Mouse (Mus musculus) c-Kit-positive CD71-negative TER-119-negative erythroid progenitor cells, embryonic 14.5 days (primary cell): ENCODE results near the gene Nanos2.

Source experiments
- DNase-seq: peaks from one replicate; pipeline ENCODE4 v3.0.0-alpha.2; 2013; ENCODE audit warnings: low read depth

The Nanos2 gene

DNA sequence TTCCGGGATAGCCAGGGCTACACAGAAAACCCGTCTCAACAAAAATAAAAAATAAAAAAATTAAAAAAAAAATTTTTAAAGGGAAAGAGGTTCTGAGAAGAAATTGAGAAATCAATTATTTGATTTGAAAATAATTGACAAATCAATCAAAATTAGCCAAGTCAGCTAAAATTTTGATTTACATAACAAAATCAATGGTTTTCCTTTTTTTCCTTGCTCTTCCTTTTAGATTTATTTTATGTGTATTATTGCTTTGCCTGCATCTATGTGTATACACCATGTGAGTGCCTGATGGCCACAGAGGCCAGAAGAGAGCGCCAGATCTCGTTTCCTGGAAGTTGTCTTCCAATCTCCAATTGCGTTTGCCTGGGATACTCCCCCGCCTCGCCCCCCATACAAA, 30.7 kb downstream of the Nanos2 start:
- DNase-seq = no peak

DNA sequence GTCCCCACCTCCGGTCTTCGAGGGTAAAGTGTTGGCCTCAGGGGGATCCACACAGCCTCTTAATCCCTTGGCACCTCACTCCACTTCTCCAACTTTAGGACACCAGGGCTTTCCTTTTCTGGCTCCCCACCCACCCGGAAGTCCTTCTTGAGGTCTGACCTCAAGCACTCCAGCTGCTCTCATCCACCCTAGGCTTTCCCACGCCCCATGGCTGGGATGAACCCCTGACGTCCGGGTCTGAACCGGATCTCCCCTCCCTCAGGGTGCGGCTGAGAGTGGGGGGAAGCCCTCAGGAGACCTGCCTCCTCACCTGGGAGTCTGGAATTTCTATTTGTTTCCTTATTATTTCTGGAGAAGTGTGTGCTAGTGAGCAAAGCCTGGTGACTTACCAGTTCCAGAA, 33.8 kb downstream of the Nanos2 start:
- no peak for DNase-seq

GRCm38 (mm10) chr7:19022189-19022958, 35.2 kb downstream of the Nanos2 start:
- DNase-seq = no peak

GRCm38 (mm10) chr7:19023357-19023814, 36.2 kb downstream of the Nanos2 start, which contains the start of gene Foxa3:
Gene Foxa3 (minus strand): TSS chr7:19023538.
- DNase-seq = no peak

GRCm38 (mm10) chr7:19024096-19024506, 36.9 kb downstream of the Nanos2 start, which contains the start of gene Sympk:
Gene Sympk (plus strand): TSS chr7:19024377.
- peak; percentile 87 for DNase-seq

DNA sequence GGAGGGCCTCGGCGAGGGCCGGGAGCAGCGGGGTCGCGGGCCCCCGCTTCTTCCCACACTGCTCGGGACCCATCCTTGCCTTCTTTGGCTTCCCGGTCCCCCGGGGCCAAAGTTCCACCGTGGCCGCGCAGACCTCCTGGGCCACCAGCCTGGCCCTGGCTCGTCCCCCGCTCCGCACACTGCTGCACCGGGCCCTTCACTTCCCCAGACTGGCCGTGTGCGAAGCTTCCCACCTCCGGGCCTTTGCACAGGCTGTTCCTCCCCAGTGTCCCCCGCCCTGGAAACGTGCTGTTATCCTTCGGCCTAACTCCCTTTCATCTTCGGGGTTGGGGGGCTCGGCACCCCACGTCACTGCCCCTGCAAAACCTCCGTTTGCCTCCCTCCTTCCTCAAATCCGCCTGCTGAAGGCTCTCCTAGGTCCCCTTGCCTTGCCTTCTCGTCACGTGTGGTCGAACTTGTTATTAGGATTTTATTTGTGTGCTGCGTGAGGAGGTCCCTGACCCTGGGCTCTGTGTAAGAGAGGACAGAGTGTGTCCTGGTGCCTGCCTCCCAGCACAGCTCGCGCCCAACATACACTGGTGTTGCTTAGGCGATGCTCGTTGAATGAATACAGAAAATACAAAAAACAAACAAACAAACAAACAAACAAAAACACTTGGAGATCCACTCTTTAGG, 37.5 kb downstream of the Nanos2 start:
- DNase-seq = no peak

- DNase-seq = no peak
Observed at GRCm38 (mm10) chr7:19028067-19028466, 40.9 kb downstream of the Nanos2 start.

- DNase-seq = peak; percentile 54
Observed at GRCm38 (mm10) chr7:19029084-19029653, 42.0 kb downstream of the Nanos2 start.

GRCm38 (mm10) chr7:19031641-19032040, 44.4 kb downstream of the Nanos2 start:
- DNase-seq = no peak
